Mouse (Mus musculus): ENCODE measurements at regions not wholly inside any gene's neighbourhood (a gene's known extent, or its start where the extent isn't known, plus 50 kb on each side); places are given as distances from the start of the nearest gene placed in this dataset.

GRCm38 (mm10) chrX:162210848-162211247 lies 51.3 kb upstream of the Nhs start:
- TF ChIP-seq CTCF (IDR thresholded peaks at IDR 0.05 in 2 of 3, conservative IDR thresholded peaks at IDR 0.05 in 1 of 3; ENCODE audit: control insufficient read depth in 1 of 3, insufficient read depth in 1 of 3, low read depth in 2 of 3, low read length in 3 of 3, poor library complexity in 1 of 3, severe bottlenecking in 1 of 3), result no peak
- TF ChIP-seq TBP (IDR thresholded peaks at IDR 0.05; ENCODE audit: low read depth, low read length), result no peak
- TF ChIP-seq GABPA (IDR thresholded peaks at IDR 0.05; ENCODE audit: low read depth, low read length), result no peak
- TF ChIP-seq GATA1 (IDR thresholded peaks at IDR 0.05; ENCODE audit: low read depth, low read length), result no peak
- TF ChIP-seq MYB (IDR thresholded peaks at IDR 0.05; ENCODE audit: low read depth, low read length), result no peak
- TF ChIP-seq POLR2A (IDR thresholded peaks at IDR 0.05; ENCODE audit: control insufficient read depth in 1 of 2, insufficient read depth in 1 of 2, low read depth in 1 of 2, low read length in 2 of 2, poor library complexity in 1 of 2), result no peak
- TF ChIP-seq RAD21 (IDR thresholded peaks at IDR 0.05; ENCODE audit: low read depth, low read length), result no peak
- TF ChIP-seq POLR2AphosphoS2 (IDR thresholded peaks at IDR 0.05; ENCODE audit: low read length), result no peak
- TF ChIP-seq EP300 (IDR thresholded peaks at IDR 0.05; ENCODE audit: low read depth in 1 of 2, low read length in 2 of 2), result no peak
- TF ChIP-seq POLR2AphosphoS5 (IDR thresholded peaks at IDR 0.05; ENCODE audit: borderline replicate concordance, low read depth, low read length), result no peak
- TF ChIP-seq UBTF (IDR thresholded peaks at IDR 0.05; ENCODE audit: borderline replicate concordance, insufficient read depth, low read depth, low read length), result no peak
- no peak for TF ChIP-seq ETS1 (IDR thresholded peaks at IDR 0.05; ENCODE audit: low read depth, low read length)

Measured in MEL (cell line).